Mouse (Mus musculus): ENCODE data around the gene Asb4. TPM values are rescaled to one million over a fixed set of nuclear protein-coding genes. Genes with fewer than 3 reads are reported as not detected.
"Not testable (repeated sequence)": the region's sequence is repeated elsewhere in the genome, so short reads cannot be mapped to it uniquely, and the experiment has no call there.

Asb4 gene
- 1 to 10 TPM; 6.2 to 9.7 TPM for total RNA-seq (2021)

DNA sequence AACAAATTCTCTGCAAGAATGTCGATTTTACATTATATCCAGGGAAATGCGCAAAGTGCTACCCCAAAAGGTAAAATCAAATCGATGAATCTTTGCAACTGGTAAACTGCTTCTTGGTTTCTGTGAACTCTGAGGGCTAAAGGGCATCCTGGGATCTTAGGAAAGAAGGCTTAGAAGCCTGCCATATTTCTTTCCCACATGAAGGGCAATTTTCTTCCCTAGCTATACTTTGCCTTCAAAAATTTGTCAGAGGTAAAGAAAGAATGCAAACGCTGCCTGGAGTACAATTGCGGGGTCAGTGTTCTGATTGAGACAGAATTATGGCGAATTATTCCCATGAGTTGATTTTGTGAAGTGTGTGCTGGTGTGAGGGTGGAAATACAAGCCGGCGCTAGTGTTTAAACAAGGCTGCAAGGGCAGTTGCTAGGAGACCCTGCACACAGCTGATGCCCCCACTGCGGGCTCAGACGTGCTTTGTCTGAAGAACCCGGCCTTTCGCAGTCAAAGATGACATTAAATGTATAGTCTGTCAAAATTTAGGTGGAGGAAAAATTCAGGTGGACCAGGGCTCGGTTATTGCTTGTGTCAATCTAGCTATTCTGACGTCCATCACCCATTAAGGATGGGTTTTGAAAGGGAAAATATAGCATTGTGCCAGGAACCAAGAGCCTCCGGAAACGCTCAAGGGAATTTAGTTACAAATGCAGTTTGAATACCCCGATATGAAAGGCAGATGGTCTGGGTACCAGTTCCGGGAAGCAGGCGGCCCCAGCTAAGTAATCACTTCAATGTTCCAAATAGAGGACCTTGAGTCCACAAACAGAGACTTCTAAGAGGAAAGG, at the start of gene Asb4:
TSS of gene Asb4 (plus strand) at position 51 of the 842 bp plus-strand sequence.
- intact Hi-C loops (cut with DNase I): loop anchor here (2.0 to 5.0 kb wide), 5 partner anchors 86 to 826 kb away; partner anchors contain the start of genes Pon2 and Ppp1r9a
- DNase-seq (ENCODE audit: low spot score): no peak

DNA sequence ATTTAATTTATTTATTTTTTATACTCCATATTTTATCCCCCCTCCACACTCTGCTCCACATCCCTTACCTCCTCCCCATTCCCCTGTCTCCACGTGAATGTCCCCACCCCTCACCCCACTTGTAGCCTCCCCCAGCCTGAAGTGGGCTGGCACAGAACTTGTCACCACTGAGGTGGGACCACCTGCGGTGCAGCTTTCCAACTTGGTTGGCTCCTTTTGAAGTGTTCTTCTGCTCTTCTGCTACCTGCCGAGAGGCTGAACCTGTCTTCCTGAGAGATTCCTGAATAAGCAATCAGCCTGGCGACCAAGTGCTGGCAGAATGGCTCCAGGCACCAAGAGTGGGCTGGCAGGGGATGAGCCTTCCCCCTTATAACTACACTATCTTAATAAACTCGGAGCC, 49.2 kb upstream of the Asb4 start:
- intact Hi-C loops (cut with DNase I): no loop called here
- DNase-seq (ENCODE audit: low spot score): no peak

DNA sequence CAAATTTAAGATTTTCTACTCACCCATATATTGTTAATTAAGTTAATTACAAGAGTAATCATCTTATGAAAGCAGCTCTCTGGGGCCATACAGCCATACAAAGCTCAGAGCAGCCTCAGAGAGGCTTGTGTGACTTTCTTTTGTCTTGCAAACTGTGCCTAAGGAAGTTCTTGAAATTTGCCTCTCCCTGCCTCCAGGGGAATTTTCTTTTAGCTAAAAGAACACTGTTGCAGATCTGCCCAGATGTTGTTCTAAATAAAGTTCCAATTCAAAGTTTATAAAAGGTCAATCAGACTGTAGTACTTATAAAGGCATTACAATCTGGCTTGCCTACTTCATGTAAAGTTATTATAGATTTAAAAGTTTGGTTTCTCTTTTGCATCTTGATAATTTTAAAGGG, 47.2 kb upstream of the Asb4 start:
- DNase-seq (ENCODE audit: low spot score); intact Hi-C loops (cut with DNase I): not testable (repeated sequence)

DNA sequence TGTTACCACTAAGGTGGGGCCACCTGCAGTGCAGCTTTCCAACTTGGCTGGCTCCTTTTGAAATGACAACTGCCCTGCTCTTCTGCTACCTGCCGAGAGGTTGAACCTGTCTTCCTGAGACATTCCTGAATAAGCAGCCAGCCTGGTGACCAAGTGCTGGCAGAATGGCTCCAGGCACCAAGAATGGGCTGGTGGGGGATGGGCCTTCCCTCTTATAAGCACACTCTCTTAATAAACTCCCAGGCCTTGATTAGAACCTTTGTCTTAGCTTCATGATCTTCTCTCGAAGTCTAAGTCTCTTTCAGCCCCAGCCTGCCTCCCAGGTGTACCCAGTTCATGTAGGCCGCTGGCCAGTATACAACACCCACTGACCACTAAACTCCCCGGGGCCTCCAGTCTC, 44.4 kb upstream of the Asb4 start:
- intact Hi-C loops (cut with DNase I); DNase-seq (ENCODE audit: low spot score): not testable (repeated sequence)

DNA sequence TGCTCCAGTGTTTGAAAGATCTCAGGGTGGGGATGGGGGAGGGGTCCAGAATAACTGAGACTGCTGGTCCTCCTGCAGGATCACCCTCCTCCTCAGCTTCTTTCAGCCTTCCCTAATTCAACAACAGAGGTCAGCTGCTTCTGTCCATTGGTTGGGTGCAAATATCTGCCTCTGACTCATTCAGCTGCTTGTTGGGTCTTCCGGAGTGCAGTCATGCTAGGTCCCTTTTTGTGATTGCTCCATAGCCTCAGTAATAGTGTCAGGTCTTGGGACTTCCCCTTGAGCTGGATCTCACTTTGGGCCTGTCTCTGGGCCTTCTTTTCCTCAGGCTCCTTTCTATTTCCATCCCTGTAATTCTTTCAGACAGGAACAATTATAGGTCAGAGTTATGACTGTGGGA, 43.9 kb upstream of the Asb4 start:
- intact Hi-C loops (cut with DNase I); DNase-seq (ENCODE audit: low spot score): not testable (repeated sequence)

DNA sequence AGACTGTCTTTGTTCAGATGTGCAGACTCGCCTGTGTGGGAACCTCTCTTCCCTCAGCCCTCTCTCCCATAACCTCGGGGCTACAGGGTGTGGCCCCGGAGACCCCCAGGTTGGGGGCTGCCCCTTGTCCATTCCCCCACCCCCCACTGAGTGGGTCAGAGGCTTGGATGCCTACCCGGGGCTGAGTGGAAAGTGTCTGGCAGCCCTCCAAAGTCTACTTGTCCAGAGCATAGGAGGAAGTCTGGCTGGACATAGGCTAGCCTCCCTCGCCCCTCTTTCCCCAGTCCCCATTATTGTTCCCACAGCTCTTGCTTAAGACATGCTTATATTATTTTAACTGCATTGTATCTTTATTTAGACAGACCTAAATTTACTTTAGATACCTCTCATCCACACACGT, 38.9 kb upstream of the Asb4 start:
- no peak for DNase-seq (ENCODE audit: low spot score)
- intact Hi-C loops (cut with DNase I): no loop called here

DNA sequence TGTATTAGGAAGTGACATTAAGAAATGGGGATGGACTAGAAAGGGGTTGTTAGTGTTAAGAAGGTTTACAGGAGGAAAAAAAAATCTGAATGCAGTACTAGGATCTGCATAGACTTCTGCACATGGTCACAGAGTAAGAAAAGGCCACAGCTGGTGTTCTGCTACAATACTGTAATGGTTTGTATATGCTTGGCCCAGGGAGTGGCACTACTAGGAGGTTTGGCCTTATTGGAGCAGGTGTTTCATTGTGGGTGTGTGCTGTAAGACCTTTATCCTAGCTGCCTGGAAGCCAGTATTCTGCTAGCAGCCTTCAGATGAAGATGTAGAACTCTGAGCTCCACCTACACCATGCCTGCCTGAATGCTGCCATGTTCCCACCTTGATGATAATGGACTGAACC, 25.3 kb upstream of the Asb4 start:
- DNase-seq (ENCODE audit: low spot score): no peak
- intact Hi-C loops (cut with DNase I): no loop called here

DNA sequence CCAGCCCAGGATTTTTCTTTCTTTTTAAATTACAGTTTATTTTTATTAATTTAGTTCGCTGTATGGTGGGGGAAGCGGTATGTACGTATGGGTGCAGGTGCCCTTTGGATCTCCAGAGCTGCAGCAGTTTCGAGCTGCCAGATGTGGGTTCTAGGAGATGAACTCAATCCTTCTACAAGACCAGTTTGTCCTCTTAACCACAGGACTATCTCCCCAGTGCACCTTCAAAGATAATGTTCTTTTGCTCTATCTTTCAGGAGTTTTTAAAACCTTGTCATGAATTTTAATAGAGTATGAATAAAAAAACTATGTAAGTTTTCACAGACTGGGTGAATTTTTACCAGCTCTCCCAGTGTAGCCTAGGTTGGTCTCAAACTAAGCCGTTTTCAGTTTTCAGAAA, 22.8 kb upstream of the Asb4 start:
- intact Hi-C loops (cut with DNase I): no loop called here
- no peak for DNase-seq (ENCODE audit: low spot score)

DNA sequence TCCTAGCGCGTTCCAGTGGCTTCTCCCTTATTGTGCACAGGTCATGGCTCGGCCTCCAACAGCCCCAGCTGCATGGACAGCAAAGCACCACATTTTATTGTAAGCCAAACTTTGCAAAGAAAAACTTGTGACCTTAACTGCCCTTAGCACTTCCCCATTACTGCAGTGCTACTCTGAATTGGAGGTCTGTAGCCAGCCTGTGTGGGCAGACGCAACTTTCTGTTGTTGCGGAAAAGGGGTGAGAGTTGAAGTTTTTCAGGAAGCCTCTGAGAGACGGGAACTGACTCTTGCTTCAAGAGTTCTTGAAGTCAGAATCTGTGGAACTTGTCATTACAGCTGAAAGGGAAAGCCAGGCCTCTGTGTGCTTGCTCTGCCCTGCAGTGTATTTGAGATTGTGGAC, 21.2 kb upstream of the Asb4 start:
- DNase-seq (ENCODE audit: low spot score): no peak
- intact Hi-C loops (cut with DNase I): no loop called here

DNA sequence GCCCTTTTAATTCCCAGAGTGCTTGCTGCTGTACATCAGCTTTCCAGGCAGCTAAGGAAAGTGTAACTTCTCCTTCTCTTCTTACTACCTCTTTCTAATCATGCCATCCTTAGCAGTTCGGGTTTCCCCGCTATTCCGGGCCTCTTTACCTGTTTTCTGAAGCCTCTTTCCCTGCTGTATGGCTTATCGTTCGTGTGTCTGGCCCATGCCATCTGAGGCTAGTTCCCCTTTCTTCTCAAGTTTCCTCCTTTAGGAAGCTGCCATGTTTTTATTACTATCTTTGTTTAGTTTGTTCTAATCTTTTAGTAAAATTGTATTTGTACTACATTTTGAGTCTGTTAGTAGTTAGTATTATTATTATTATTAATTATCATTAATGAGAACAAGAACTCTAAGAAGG, 17.3 kb upstream of the Asb4 start:
- intact Hi-C loops (cut with DNase I): no loop called here
- DNase-seq (ENCODE audit: low spot score): no peak

DNA sequence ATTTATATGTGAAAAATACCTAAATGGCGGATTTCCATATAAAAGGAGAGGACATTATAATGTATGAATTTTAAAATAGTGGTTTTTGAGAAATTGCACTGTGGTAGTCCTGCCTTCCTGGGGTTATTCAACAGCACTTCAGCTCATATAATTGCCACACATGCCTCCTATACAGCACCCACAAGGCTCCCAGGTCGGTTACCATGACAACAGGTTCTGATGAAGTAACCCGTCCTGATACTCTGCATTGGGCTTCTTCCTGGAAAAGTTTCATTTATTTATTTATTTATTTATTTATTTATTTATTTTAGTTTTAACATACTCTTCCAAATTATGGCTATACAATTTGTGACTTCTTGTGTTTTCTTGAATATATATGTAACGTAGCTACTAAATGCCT, 6.3 kb upstream of the Asb4 start:
- intact Hi-C loops (cut with DNase I): no loop called here
- DNase-seq (ENCODE audit: low spot score): no peak

DNA sequence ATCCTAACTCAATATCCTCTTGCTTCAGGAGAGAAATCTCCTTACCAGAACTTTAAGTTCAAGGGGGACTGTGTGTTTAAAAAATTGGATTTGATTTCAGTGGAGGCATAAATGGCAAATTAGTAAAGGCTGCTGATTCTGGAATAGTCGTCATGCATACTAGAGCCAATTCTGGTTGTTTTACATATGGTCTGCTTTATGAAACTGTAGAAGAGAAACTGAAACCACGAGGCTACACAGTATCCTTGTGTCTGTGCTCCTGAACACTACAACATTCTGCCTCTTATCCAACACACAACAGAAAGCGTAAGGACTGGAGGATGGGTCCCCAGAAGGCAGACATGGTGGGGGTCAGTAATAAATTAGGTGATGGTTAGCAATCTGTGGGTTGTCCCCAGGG, 4.1 kb upstream of the Asb4 start:
- DNase-seq (ENCODE audit: low spot score): no peak
- intact Hi-C loops (cut with DNase I): no loop called here

DNA sequence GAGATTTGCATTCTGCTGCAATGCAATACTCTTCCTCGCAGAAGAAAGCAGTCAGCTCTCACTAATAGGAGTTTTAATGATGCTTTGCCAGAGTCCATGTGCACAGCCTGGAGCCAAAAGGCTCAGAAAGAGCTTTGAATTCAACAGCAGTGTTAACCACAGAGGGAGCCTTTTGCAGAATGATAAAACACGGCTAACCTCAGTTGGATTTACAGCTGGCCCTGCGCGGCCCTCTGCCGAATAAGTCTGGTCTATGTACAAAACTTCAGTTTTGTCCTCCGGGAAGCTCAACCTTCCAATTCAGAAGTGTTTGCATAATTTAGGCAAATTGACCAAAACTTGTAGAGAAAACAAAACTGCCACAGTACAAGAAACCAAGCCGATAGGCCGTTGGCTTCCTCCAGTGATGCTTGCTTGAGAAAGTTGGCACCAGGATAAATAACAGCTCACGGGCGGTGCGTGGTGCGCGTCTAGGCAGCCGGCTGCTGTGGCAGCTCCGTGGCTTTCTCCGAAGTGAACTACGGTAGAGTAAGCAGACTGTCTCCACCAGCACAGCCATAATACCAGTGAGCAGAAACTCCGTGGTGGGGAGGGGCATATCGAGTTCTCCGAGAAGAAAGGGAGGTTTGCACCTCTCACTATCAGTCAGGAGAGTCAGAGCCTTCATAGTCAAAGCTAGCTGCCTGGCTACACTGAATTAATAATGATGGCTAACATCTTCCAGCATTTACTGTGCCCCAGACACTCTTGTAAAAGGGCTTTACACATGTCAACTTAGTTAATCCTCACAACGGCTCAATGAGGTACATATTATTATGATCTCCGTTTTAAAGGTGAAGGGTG, 3.2 kb upstream of the Asb4 start:
- no peak for DNase-seq (ENCODE audit: low spot score)
- intact Hi-C loops (cut with DNase I): loop anchor here (5.0 kb wide), 4 partner anchors 83 to 823 kb away; partner anchors contain the start of genes Pon2 and Ppp1r9a

DNA sequence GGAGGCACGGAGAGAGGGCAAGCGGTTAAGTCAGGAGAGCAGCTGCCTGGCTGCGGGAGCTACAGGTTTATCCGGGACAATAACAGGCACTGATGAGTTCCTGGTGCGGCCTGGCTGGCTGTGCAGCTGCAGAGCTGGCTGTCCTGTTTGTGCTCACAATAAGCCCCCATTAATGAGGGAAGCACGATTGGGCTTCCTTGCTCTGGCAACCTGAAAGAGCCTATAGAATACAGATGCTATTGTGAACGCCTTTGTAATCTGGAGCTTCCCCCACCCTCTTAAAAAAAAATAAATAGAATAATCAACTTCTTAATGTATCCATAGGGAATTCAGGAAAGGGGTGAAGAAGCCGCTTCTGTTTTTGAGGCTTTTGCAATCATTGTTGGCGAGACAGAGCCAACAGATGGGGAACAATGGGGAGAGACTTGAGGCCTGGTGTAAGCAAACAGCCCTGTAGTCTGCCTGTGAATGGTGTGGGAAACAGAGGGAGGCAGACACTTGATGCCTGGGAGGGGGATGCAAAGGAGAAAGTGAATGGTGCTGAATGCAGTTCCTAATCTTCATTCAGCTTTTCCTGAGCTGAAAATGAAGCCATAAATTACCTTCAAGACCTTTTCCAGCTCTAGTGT, 2.4 kb upstream of the Asb4 start:
- intact Hi-C loops (cut with DNase I): loop anchor here (5.0 kb wide), 4 partner anchors 83 to 823 kb away; partner anchors contain the start of genes Pon2 and Ppp1r9a
- DNase-seq (ENCODE audit: low spot score): no peak

DNA sequence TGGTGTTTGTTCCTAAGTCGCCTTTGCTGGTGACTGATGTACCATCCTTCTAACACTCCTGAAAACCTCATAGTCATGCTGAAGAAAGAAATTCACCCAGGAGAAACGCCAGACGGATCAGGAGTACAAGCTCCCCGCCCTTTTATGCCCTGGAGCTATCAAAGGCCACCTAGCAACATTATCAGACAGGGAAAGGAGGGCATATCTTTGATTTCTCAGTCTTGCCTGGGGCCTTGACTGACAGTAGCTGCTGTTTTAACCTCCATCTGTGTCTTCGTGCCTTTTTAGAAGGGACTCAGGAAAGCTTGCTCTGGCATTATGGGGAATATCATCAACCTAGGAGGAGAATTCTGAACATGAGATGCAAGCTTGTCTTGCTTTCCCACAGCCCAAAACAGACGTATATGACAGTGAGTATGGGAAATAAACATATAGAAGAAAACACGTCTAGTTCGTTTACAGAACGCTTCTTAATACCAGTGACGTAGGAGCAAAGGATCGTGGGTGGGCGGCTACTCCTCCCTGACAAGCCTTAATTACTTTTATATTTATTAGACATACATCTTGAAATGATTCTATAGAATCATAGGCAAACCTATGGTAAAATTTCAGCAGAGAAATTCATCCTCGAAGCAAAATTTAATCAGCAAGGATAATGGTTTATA, 1.1 kb upstream of the Asb4 start:
- intact Hi-C loops (cut with DNase I): loop anchor here (2.0 to 5.0 kb wide), 5 partner anchors 85 to 825 kb away; partner anchors contain the start of genes Pon2 and Ppp1r9a
- no peak for DNase-seq (ENCODE audit: low spot score)

DNA sequence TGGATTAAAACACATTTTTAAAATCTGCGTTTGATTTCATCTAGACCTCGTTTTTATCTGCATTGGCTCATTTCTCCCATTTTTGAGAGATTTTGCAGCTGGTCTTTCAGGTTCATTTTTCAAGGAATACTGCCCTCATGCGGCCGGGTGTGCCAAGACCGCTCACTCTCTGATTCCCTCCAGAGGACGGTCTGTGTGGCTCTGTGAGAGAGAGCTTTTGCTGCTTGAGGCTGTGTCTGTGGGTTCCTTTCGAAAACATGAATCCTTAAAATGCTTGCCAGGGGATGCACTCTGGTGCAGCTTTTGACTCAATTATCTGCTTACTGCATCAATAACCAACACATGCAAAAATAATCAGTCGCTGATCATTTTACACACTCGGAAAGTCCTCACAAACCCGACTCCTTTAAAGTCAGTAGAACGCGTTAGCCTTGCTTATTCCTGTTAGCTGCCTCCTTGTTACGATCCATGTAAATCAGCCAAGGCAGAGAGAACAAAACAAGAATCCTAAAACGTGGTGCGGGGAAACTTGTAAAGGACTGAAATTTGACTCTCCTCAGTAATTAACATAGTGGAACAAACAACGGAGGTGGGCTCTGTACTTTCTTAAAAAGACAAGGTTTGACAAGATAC, 487 bp upstream of the Asb4 start:
- DNase-seq (ENCODE audit: low spot score): peak; percentile 54
- intact Hi-C loops (cut with DNase I): loop anchor here (2.0 to 5.0 kb wide), 5 partner anchors 85 to 825 kb away; partner anchors contain the start of genes Pon2 and Ppp1r9a

DNA sequence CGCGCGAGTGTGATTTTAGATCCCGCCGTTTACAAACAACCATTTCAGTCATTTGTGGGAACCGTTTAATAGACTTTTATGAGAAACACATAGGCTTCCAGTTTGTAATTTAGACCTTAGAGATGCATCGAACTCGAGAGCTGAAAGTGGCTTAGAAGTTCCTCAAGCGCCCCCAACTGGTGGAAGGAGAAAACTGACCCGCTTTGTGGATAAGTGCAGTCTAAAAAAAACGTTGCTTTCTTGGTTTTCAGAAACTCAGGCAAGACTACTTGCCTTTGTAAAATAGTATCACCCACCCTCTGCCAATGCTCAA, 948 bp downstream of the Asb4 start:
- DNase-seq (ENCODE audit: low spot score): no peak
- intact Hi-C loops (cut with DNase I): loop anchor here (5.0 kb wide), 4 partner anchors 87 to 827 kb away; partner anchors contain the start of genes Pon2 and Ppp1r9a

DNA sequence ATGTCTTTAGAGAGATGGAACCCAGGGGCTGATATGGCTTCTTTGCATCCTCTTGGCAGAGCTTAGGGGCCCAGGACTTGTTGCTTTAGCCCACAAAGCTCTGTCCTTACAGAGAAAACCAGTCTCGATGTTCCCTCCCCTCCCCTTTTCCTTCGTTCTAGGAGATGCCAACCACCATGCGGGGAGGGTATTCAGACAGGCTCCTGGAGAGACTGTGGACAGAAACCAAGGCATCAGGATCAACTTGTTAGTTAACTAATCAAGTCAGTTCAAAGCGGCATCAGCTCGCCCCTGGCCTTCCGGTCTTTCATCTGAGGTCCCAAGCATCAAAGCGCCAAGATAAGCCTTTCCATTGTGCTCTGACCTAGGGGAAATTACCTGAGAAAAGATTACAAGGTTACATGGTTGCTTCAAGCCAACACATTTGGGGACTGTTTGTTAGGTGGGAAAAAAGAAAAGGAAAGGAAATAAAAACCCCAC, 2.0 kb downstream of the Asb4 start:
- intact Hi-C loops (cut with DNase I): no loop called here

DNA sequence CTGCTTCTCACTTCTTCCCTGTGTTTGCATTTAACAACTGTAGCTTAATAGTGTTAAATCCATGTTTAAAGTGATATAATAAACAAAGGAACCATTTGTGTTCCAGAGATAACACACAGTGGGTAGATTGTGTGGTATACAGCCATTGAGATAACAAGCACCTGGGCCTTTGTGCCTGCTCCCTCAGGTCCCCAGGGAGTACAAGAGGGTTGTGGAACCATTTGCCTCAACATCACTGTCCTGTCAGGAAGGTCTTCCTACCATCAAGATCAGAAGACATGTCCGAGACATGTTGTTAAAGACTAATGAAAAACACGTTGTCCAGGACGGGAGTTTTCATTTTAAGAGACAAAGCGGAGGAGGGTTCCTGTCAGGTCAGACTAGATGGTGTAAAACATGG, 3.3 kb downstream of the Asb4 start:
- DNase-seq (ENCODE audit: low spot score): no peak
- intact Hi-C loops (cut with DNase I): no loop called here

More for the DNA sequence above, 2.0 kb downstream of the Asb4 start:
- no peak for DNase-seq (ENCODE audit: low spot score)
